11 mouse cellular contexts compared by ENCODE assay signal in the genomic region with DNA sequence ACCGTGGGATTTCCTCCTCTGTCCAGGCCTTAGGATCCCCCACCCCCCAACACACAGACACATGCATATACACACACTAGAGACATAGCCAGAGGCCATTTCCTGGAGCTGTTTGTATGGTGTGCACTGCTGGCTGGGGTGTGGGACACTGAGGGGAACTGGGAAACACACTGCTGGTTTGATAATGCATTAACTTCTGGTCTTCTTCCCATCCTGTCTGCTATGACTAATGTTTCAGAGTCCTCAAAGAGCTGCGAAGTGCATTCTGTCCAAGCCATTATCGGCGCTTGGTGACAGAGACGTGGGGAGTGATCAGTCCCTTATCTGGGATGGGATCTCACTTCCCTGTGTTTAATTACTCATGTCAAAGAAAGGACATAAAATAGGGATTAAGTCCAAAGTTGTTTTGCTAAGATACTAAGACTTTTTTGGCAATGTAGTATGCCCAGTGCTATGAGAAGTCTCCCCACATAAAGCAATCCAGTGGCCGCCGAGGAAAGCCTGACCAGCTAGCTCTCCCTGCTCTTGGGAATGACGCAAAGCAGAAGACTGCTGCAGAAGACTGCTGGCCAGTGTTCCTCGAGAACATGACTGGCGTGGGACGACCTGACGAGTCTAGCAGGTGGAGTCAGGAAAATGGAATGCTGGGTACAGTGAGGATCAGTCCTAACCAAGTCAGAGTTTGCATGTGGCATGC.
DNase-seq lines count a peak whose midpoint lies in the region; ATAC-seq and TF ChIP-seq lines count a peak whose summit lies in the region.
"Had no signal": no experiment of that assay in that cellular context is flagged by ENCODE, and none has a peak within 500 bp of the region (broad histone marks: within the 10 kb centered on the region; RNA-seq: fewer than 3 reads in every experiment).

No protein-coding gene starts in this region.

- TF ChIP-seq CTCF in heart, postnatal 0 days (IDR thresholded peaks at IDR 0.05; ENCODE audit: low read depth), result no peak
- TF ChIP-seq CTCF in stomach, postnatal 0 days (IDR thresholded peaks at IDR 0.05; ENCODE audit: low read depth), result no peak

- H3K27ac ChIP-seq in heart, postnatal 0 days (ENCODE audit: low read depth), result peak overlapping the region; percentile 50
- H3K27ac ChIP-seq in intestine, embryonic 16.5 days (ENCODE audit: low read length), result peak overlapping the region; percentile 29
- peak overlapping the region; percentile 45; the same call in 1 of the 2 replicates for H3K27ac ChIP-seq in stomach, postnatal 0 days (replicated peaks)
- H3K27ac ChIP-seq: forebrain, embryonic 13.5 days had no signal

- H3K9ac ChIP-seq in heart, postnatal 0 days (replicated peaks; ENCODE audit: low read depth, low read length), result no peak overlapping the region
- no peak overlapping the region for H3K9ac ChIP-seq in intestine, embryonic 16.5 days (ENCODE audit: low read depth, low read length)
- H3K9ac ChIP-seq in stomach, postnatal 0 days (ENCODE audit: low read length), result no peak overlapping the region
- H3K9ac ChIP-seq: forebrain, embryonic 13.5 days had no signal

- 0 out of 2 replicates have a peak, but pooled peaks cover 7% of the 10 kb centered on the region for H3K4me1 ChIP-seq in heart, postnatal 0 days (ENCODE audit: control insufficient read depth, insufficient read depth)
- H3K4me1 ChIP-seq in megakaryocyte, embryonic 14.5 days, result peaks cover 43% of the 10 kb centered on the region
- H3K4me1 ChIP-seq in intestine, embryonic 16.5 days (ENCODE audit: control insufficient read depth, insufficient read depth, low read length), result peaks cover 18% of the 10 kb centered on the region
- H3K4me1 ChIP-seq in stomach, postnatal 0 days (replicated peaks; ENCODE audit: control insufficient read depth, insufficient read depth), result peaks cover 6% of the 10 kb centered on the region; the same call in 1 of the 2 replicates
- H3K4me1 ChIP-seq: forebrain, embryonic 13.5 days had no signal

- H3K27me3 ChIP-seq in heart, postnatal 0 days (ENCODE audit: control insufficient read depth, insufficient read depth, low read length), result no peaks in the 10 kb centered on the region
- H3K27me3 ChIP-seq in megakaryocyte, embryonic 14.5 days (replicated peaks), result no peaks in the 10 kb centered on the region
- no peaks in the 10 kb centered on the region for H3K27me3 ChIP-seq in intestine, embryonic 16.5 days (replicated peaks; ENCODE audit: control insufficient read depth, insufficient read depth, low read length)
- no peaks in the 10 kb centered on the region for H3K27me3 ChIP-seq in stomach, postnatal 0 days (ENCODE audit: control insufficient read depth, insufficient read depth, low read length)
- H3K27me3 ChIP-seq: CH12.LX; forebrain, embryonic 13.5 days had no signal

- no peak overlapping the region for H3K4me3 ChIP-seq in heart, postnatal 0 days (ENCODE audit: low read depth, low read length)
- peak overlapping the region; percentile 42 for H3K4me3 ChIP-seq in megakaryocyte, embryonic 14.5 days (replicated peaks)
- no peak overlapping the region for H3K4me3 ChIP-seq in intestine, embryonic 16.5 days (ENCODE audit: low read length)
- H3K4me3 ChIP-seq in stomach, postnatal 0 days (ENCODE audit: low read depth, low read length), result no peak overlapping the region
- H3K4me3 ChIP-seq: forebrain, embryonic 13.5 days had no signal

- H3K9me3 ChIP-seq in heart, postnatal 0 days (replicated peaks; ENCODE audit: control insufficient read depth, low read length), result no peaks in the 10 kb centered on the region
- no peaks in the 10 kb centered on the region for H3K9me3 ChIP-seq in megakaryocyte, embryonic 14.5 days
- no peaks in the 10 kb centered on the region for H3K9me3 ChIP-seq in intestine, embryonic 16.5 days (ENCODE audit: control insufficient read depth, low read length)
- H3K9me3 ChIP-seq in stomach, postnatal 0 days (ENCODE audit: control insufficient read depth, low read length), result no peaks in the 10 kb centered on the region
- H3K9me3 ChIP-seq: forebrain, embryonic 13.5 days had no signal

- no peak for TF ChIP-seq EP300 in heart, postnatal 0 days (IDR thresholded peaks at IDR 0.05; ENCODE audit: low read depth)
- no peak for TF ChIP-seq EP300 in stomach, postnatal 0 days (optimal IDR thresholded peaks at IDR 0.05)

- H3K4me2 ChIP-seq in heart, postnatal 0 days (ENCODE audit: low read depth, low read length), result no peak overlapping the region
- H3K4me2 ChIP-seq in intestine, embryonic 16.5 days (ENCODE audit: low read depth, low read length), result no peak overlapping the region
- no peak overlapping the region for H3K4me2 ChIP-seq in stomach, postnatal 0 days (replicated peaks; ENCODE audit: low read depth)
- H3K4me2 ChIP-seq: forebrain, embryonic 13.5 days had no signal

- peak; percentile 66 for DNase-seq in heart, postnatal 0 days (ENCODE audit: low spot score)
- no peak for DNase-seq in heart, adult 18-20 months
- no peak for DNase-seq in stomach, postnatal 0 days (ENCODE audit: low spot score)
- DNase-seq in layer of hippocampus, adult 9-11 months, result no peak
- DNase-seq: cerebellum, adult 8-10 months; gastrocnemius, postnatal 10 days had no signal

- WGBS in heart, postnatal 0 days, result 27% methylated on average over 12 of the region's 12 CpGs
- WGBS in intestine, embryonic 16.5 days, result 42% methylated on average over 12 of the region's 12 CpGs
- 21% methylated on average over 12 of the region's 12 CpGs for WGBS in stomach, postnatal 0 days

- ATAC-seq in heart, postnatal 0 days (ENCODE audit: insufficient read depth, low read depth), result peak; percentile 86
- ATAC-seq in megakaryocyte, adult 5-6 weeks (ENCODE audit: poor library complexity, severe bottlenecking), result no peak
- peak; percentile 79 for ATAC-seq in intestine, embryonic 16.5 days
- ATAC-seq in stomach, postnatal 0 days (ENCODE audit: low FRiP score, low TSS enrichment), result peak; percentile 39; the same call in 1 of the 2 replicates
- ATAC-seq: forebrain, embryonic 13.5 days had no signal

- H3K36me3 ChIP-seq in heart, postnatal 0 days (replicated peaks; ENCODE audit: control insufficient read depth, insufficient read depth, low read length), result peaks cover 4% of the 10 kb centered on the region; the same call in 1 of the 2 replicates
- peaks cover 15% of the 10 kb centered on the region for H3K36me3 ChIP-seq in megakaryocyte, embryonic 14.5 days (replicated peaks; ENCODE audit: low read length)
- no peaks in the 10 kb centered on the region for H3K36me3 ChIP-seq in intestine, embryonic 16.5 days (ENCODE audit: control insufficient read depth, insufficient read depth, low read length)
- no peaks in the 10 kb centered on the region for H3K36me3 ChIP-seq in stomach, postnatal 0 days (ENCODE audit: control insufficient read depth, insufficient read depth, low read length)
